Mouse (Mus musculus) MEL (cell line): Measurements from ENCODE around the gene Nell1.

ENCODE experiments used
- CHD2 ChIP-seq: IDR thresholded peaks from 2 replicates; pipeline ENCODE4 v1.6.1; 2011; ENCODE audit warnings: low read length, improper control_type of control experiment
- CTCF ChIP-seq, 3 experiments: IDR thresholded peaks in 2 of 3; conservative IDR thresholded peaks in 1 of 3; 2 replicates each; pipeline ENCODE4 v1.5.1; 2011 to 2012; ENCODE audit warnings: low read length in 3 of 3, low read depth in 2 of 3, mild to moderate bottlenecking in 2 of 3, improper control_type of control experiment in 1 of 3, inconsistent platforms in 1 of 3, mixed read lengths in 1 of 3, moderate library complexity in 1 of 3; ENCODE audit not compliant: control insufficient read depth in 1 of 3, insufficient read depth in 1 of 3, poor library complexity in 1 of 3, severe bottlenecking in 1 of 3
- E2F4 ChIP-seq: IDR thresholded peaks from 2 replicates; pipeline ENCODE4 v1.6.1; 2011; ENCODE audit warnings: low read depth, low read length, improper control_type of control experiment, borderline replicate concordance
- EP300 ChIP-seq, 2 experiments: IDR thresholded peaks; 2 replicates each; pipeline ENCODE4 v1.6.1; 2011; ENCODE audit warnings: improper control_type of control experiment in 2 of 2, low read length in 2 of 2, low read depth in 1 of 2, mild to moderate bottlenecking in 1 of 2
- HCFC1 ChIP-seq: IDR thresholded peaks from 2 replicates; pipeline ENCODE4 v1.6.1; 2012; ENCODE audit warnings: low read depth, mild to moderate bottlenecking, inconsistent platforms, low read length, improper control_type of control experiment, moderate library complexity
- JUND ChIP-seq: IDR thresholded peaks from 2 replicates; pipeline ENCODE4 v1.6.1; 2011; ENCODE audit warnings: low read depth, mild to moderate bottlenecking, improper control_type of control experiment, low read length
- MAFK ChIP-seq: IDR thresholded peaks from 2 replicates; pipeline ENCODE4 v1.6.1; 2011; ENCODE audit warnings: low read depth, mild to moderate bottlenecking, low read length, improper control_type of control experiment, borderline replicate concordance
- MAX ChIP-seq: IDR thresholded peaks from 2 replicates; pipeline ENCODE4 v1.6.1; 2011; ENCODE audit warnings: low read length, improper control_type of control experiment
- MAZ ChIP-seq: IDR thresholded peaks from 2 replicates; pipeline ENCODE4 v1.6.1; 2012; ENCODE audit warnings: low read depth, mild to moderate bottlenecking, inconsistent platforms, low read length, improper control_type of control experiment
- NRF1 ChIP-seq: IDR thresholded peaks from 2 replicates; pipeline ENCODE4 v1.6.1; 2014; ENCODE audit warnings: low read depth, mild to moderate bottlenecking, inconsistent platforms, low read length, improper control_type of control experiment, moderate library complexity; ENCODE audit not compliant: poor library complexity, insufficient read depth, severe bottlenecking
- POLR2A ChIP-seq, 2 experiments: IDR thresholded peaks; 2 replicates each; pipeline ENCODE4 v1.6.1; 2011 to 2012; ENCODE audit warnings: low read length in 2 of 2, mild to moderate bottlenecking in 2 of 2, control low read depth in 1 of 2, improper control_type of control experiment in 1 of 2, low read depth in 1 of 2, moderate library complexity in 1 of 2; ENCODE audit not compliant: control insufficient read depth in 1 of 2, insufficient read depth in 1 of 2, poor library complexity in 1 of 2
- TCF12 ChIP-seq: IDR thresholded peaks from 2 replicates; pipeline ENCODE4 v1.6.1; 2014; ENCODE audit warnings: low read depth, mild to moderate bottlenecking, inconsistent platforms, low read length, improper control_type of control experiment, moderate library complexity
- ZC3H11A ChIP-seq: IDR thresholded peaks from 2 replicates; pipeline ENCODE4 v1.6.1; 2012; ENCODE audit warnings: low read depth, mild to moderate bottlenecking, inconsistent platforms, low read length, improper control_type of control experiment
- ZMIZ1 ChIP-seq: IDR thresholded peaks from 2 replicates; pipeline ENCODE4 v1.6.1; 2012; ENCODE audit warnings: low read depth, mild to moderate bottlenecking, inconsistent platforms, low read length, improper control_type of control experiment, moderate library complexity

DNA sequence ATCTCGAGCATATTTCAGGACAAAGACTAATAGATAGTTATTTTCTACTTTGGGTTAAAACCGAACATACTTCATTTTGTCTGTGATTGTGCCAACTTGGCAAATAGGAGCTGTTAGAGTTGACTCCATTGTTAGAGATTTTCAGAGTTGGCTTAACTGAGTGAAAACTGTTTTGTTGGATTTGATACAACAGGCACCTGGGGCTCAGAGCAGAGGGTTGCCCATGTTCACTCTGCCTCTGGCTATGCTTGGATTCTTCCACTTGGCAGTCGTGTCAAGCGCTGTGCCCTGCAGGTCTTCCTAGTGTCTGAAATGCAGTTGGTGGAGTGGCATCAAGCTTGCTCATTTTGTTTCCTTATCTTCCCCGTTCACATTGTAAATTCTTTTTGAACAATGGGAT is 363.6 kb downstream of the Nell1 start:
- TF ChIP-seq MAZ = no peak
- no peak for TF ChIP-seq CTCF (IDR thresholded peaks at IDR 0.05 in 2 of 3, conservative IDR thresholded peaks at IDR 0.05 in 1 of 3; ENCODE audit: control insufficient read depth in 1 of 3, insufficient read depth in 1 of 3, low read depth in 2 of 3, low read length in 3 of 3, poor library complexity in 1 of 3, severe bottlenecking in 1 of 3)
- TF ChIP-seq NRF1 = no peak
- TF ChIP-seq EP300 (IDR thresholded peaks at IDR 0.05; ENCODE audit: low read depth in 1 of 2, low read length in 2 of 2) = no peak
- no peak for TF ChIP-seq HCFC1
- TF ChIP-seq MAX = no peak
- TF ChIP-seq POLR2A (IDR thresholded peaks at IDR 0.05; ENCODE audit: control insufficient read depth in 1 of 2, insufficient read depth in 1 of 2, low read depth in 1 of 2, low read length in 2 of 2, poor library complexity in 1 of 2) = no peak
- TF ChIP-seq ZMIZ1 = no peak
- no peak for TF ChIP-seq TCF12
- TF ChIP-seq ZC3H11A = no peak
- no peak for TF ChIP-seq MAFK
- TF ChIP-seq CHD2 = no peak
- no peak for TF ChIP-seq E2F4
- TF ChIP-seq JUND = no peak
